Mouse (Mus musculus) heart, postnatal 14 days (tissue): ENCODE results near the gene Gprin2. TPM values are rescaled to one million over a fixed set of nuclear protein-coding genes. Genes with fewer than 3 reads are reported as not detected.

ENCODE experiments used
- total RNA-seq, 2 experiments: library from RNA; stranded (reverse); gene quantifications; 2 replicates each; pipeline ENCODE4 v1.2.3; 2021

The Gprin2 gene
- total RNA-seq, 2 experiments from 2014 or later: 0.07 TPM

Other genes starting within 250 kb of the Gprin2 start
- gene Rbp3, start 247.7 kb downstream of the Gprin2 start, total RNA-seq: not detected
- not detected for gene Zfp488, start 222.9 kb downstream of the Gprin2 start, total RNA-seq
- not detected for gene Gm30083, start 186.5 kb downstream of the Gprin2 start, total RNA-seq
- gene Gm5460, start 184.9 kb downstream of the Gprin2 start, total RNA-seq: not detected
- gene Antxrl, start 148.9 kb downstream of the Gprin2 start, total RNA-seq: not detected
- 1 to 10 TPM; 4.3 to 5.2 TPM for gene Anxa8, start 115.7 kb downstream of the Gprin2 start, total RNA-seq
- gene A630023A22Rik, start 98.9 kb downstream of the Gprin2 start, total RNA-seq: not detected
- under 1 TPM; 0.07 to 0.24 TPM for gene Npy4r, start 49.2 kb downstream of the Gprin2 start, total RNA-seq
- 1 to 10 TPM in 1 of 2 experiments, under 1 TPM in 1; 0.63 to 1.2 TPM for gene Syt15, start 17.9 kb upstream of the Gprin2 start, total RNA-seq
- 1 to 10 TPM; 7.2 to 7.6 TPM for gene Shld2, start 108.8 kb upstream of the Gprin2 start, total RNA-seq
- 100 to 1,000 TPM; 128 to 137 TPM for gene Glud1, start 109.1 kb upstream of the Gprin2 start, total RNA-seq
- gene Fam25c, start 153.8 kb upstream of the Gprin2 start, total RNA-seq: not detected
- 1 to 10 TPM; 5.0 to 5.7 TPM for gene Sncg, start 173.1 kb upstream of the Gprin2 start, total RNA-seq
- gene Mmrn2, start 173.8 kb upstream of the Gprin2 start, total RNA-seq: 10 to 100 TPM; 39.5 to 43.8 TPM